Mouse (Mus musculus): Measurements from ENCODE around the gene Otud7b. TPM values are rescaled to one million over a fixed set of nuclear protein-coding genes. Genes with fewer than 3 reads are reported as not detected.

Gene Otud7b
- total RNA-seq, 2 experiments from 2014 or later: 31.9 to 33.6 TPM

- DNase-seq (ENCODE audit: extremely low spot score in 1 of 2, low spot score in 1 of 2): no peak
These were observed 21.4 kb upstream of the Otud7b start for GRCm38 (mm10) chr3:96082714-96083508.

- no peak for DNase-seq (ENCODE audit: extremely low spot score in 1 of 2, low spot score in 1 of 2)
These were observed 20.1 kb upstream of the Otud7b start for GRCm38 (mm10) chr3:96084146-96084755.

DNA sequence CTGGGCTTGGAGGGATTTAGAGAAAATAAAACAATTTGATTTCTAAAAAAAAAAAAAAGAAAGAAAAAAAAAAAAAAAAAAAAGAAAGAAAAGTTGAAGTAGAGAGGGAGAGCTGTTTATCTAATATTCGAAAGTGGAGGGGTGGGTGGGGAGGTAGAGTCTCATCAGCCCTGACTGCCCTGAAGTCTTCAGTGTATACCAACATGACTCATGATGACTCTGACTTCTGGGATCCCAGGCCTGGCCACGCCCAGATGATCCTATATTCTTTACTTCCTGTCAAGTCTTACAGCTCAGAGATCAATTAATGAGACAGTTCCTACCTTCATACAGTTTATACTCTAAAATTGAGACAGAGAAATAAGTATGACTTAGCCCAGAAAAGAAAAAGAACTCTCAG is 17.1 kb upstream of the Otud7b start:
- no peak for DNase-seq (ENCODE audit: extremely low spot score in 1 of 2, low spot score in 1 of 2)

GRCm38 (mm10) chr3:96087801-96088200 is 16.5 kb upstream of the Otud7b start:
- no peak for DNase-seq (ENCODE audit: extremely low spot score in 1 of 2, low spot score in 1 of 2)

DNA sequence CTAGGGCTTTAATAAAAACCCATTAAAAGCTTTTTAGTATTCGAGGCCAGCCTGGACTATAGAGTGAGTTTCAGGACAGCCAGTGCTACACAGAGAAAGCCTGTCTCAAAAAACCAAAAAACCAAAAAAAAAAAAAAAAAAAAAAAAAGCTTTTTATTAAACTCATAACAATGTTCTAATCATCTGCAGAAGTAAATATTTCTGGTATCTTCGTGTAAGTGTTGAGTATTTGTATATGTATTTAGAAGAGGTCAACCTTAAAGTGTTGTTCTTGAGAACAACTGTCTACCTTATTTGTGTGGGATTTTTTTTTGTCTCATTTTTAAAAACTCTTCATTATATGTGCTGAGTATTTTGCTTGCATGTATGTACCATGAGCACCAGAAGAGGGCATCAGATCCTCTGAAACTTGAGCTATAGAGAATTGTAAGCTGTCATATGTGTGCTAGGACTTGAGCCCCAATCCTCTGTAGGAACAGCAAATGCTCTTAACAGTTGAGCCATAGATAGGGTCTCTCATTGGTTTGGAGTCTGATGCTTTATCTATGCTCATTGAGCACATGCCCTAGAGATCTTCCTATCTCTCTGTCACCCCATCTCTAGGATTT is 14.3 kb upstream of the Otud7b start:
- no peak for DNase-seq (ENCODE audit: extremely low spot score in 1 of 2, low spot score in 1 of 2)

DNA sequence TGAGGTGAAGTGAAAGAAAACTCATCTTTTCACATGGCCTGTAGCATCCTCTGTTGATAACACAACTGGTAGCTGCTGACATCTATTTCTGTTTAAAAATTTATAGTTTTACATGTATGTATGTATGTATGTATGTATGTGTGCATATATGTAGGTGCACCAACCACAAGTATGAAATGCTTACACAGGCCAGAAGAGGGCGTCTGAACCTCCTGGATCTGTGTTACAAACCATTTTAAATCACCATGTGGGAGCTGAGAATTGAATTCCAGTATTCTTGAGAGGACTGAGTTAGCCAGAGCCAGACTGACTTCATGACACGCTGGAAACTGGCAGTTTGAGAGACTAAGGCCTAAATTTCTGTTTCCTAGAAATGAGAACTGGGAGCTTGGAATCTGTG is 13.2 kb upstream of the Otud7b start:
- DNase-seq (ENCODE audit: extremely low spot score in 1 of 2, low spot score in 1 of 2): no peak

GRCm38 (mm10) chr3:96091966-96092365 is 12.4 kb upstream of the Otud7b start:
- no peak for DNase-seq (ENCODE audit: extremely low spot score in 1 of 2, low spot score in 1 of 2)

DNA sequence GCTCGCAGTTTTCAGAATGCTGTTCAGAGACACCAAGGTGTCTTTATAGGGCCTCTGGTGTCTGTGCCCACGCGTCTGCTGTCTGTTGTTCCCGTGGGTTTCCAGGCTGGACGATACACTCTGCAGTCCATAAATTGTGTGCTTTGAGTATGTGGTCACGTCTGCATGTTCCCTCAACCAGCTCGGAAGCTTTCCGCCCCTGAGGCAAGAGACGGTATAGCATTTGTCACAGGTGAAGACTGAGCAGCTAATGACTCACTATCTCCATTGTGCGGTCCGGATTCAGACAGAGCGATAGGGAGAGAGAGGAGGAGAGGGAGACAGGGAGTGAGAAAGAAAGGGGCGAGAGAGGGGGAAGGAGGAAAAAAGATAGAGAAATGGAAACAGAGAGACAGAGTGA is 10.8 kb upstream of the Otud7b start:
- DNase-seq (ENCODE audit: extremely low spot score in 1 of 2, low spot score in 1 of 2): no peak

- no peak for DNase-seq (ENCODE audit: extremely low spot score in 1 of 2, low spot score in 1 of 2)
These were observed 10.1 kb upstream of the Otud7b start for GRCm38 (mm10) chr3:96094203-96094602.

DNA sequence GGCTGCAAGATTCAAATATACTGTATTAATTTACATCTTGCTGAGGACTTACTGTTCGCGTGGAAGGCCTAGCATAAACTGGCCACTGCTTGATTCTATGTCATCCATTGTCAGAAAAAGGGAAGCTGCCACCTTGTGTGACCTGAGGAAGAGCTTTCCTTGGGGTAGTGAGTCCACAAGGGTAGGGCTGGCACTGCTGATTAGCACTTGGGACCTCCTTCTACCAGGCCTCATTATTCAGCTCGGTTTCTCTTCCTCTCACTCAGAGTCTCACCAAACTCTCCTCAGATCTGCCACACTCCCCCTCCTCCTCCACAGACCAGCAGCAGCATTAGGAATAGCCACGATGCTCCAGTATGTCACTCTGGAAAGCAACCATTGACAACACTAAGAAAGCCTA is 6.2 kb upstream of the Otud7b start:
- no peak for DNase-seq (ENCODE audit: extremely low spot score in 1 of 2, low spot score in 1 of 2)

DNA sequence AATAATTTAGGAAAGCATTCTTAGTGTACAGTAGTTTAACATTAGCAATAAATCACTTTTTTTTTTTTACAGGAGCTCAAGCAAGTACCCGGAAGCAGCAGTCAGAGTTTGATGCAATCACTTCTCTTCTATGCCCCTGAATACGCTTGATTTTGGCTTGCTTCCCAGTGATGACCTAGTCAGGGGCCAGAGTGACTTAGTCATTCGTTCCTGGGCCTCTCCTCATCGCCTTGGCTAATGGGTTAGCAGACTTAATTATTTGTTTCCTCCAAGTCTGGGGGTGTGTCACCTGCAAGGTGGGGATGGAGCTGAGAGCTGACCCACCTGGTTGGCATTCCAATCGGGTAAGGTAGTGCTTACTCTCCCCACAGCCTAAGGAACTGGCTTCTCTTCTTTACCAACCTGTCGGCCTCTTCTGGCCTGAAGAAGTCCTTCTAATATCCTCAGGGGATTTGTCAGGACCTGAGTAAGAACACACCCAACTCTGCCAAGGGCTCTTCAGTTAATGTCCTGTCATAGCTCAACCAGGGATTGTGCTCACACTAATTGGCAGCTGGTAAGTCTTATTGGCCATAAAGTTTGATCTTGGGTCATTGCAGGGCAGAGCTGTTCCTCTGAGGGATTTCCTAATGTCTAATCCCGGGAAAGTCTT is 5.6 kb upstream of the Otud7b start:
- DNase-seq (ENCODE audit: extremely low spot score in 1 of 2, low spot score in 1 of 2): no peak

DNA sequence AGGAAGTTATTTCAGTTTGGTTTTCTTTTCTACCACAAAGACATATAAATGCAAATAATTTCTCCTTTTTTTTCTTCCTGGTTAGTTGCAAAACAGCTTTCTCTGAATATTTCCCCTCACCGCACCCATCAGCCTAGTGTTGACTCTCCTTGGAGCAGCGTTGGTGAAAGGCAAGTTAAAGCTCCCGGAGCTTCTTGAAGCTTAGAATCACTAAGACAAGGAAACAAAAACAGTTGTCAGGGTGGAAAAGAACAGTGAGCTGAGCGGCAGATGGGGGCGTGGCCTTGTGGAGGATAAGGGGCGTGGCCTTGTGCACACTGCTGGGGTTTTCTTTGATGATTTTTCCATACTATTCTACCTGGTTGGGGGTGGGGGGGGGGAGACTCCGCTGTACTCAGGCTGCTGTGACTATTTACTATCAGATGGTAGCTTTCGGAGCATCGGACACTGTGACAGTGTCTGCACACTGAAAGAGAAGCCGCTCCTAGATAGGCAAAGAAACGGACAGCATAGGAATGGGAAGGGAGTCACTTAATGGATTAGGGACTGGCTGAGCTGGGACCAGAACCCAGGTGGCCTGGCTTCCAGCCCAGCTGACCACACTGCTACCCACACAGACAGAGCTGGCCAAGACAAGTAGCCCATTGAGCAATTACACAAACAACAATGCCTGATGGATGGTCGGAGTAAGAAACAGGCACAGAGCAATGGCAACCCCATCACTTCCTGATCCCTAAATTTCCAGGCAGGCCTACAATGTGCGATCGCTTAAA is 2.0 kb upstream of the Otud7b start:
- DNase-seq (ENCODE audit: extremely low spot score in 1 of 2, low spot score in 1 of 2): peak in 1 of 2 experiments; percentile 22

- no peak for DNase-seq (ENCODE audit: extremely low spot score in 1 of 2, low spot score in 1 of 2)
These were observed 446 bp upstream of the Otud7b start for GRCm38 (mm10) chr3:96103901-96104260.

DNA sequence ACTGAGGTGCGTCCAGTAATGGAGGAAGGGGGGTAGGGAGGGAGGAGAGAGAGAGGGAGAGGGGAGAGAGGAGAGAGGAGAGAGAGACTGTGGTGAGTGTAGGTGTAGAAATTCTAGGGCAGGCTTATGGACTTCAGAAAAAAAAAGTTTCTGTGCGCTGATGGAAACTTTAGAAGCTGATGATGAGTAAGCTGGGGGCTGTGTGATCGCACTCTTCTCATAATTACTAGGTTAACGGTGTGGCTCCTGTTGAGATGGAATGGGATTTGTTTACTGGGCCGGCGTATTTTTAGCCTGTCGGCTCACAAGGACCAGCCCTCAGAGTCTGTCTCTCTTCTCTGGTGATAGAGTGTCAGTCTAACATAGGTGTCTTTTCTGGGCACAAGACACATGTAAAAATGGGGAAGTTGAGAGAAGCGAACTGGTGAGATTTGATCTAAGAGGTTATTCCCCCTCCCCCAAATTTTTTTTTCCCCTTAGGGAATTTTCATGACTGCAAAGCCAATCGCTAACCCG is 963 bp downstream of the Otud7b start:
- no peak for DNase-seq (ENCODE audit: extremely low spot score in 1 of 2, low spot score in 1 of 2)

DNA sequence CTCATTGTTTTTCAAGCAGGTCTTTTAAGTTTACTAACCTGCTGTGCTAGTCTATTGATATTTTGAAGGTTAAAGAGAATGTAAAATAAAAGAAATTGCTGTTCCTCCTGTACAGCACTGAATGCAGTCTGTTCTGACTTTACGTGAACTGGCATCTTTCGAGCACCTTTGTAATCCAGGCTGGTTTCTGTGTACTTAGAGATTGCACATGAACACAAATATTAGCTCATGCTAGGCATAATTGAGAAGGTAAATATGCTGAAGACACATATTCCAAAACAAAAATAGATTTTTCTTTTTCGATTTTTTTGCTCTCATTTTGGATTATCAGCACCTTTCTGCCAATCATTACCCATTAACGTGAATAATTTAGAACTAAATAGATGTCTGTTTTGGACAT is 1.8 kb downstream of the Otud7b start:
- no peak for DNase-seq (ENCODE audit: extremely low spot score in 1 of 2, low spot score in 1 of 2)

GRCm38 (mm10) chr3:96108315-96108714 is 4.0 kb downstream of the Otud7b start:
- no peak for DNase-seq (ENCODE audit: extremely low spot score in 1 of 2, low spot score in 1 of 2)

GRCm38 (mm10) chr3:96113251-96113650 is 8.9 kb downstream of the Otud7b start:
- DNase-seq (ENCODE audit: extremely low spot score in 1 of 2, low spot score in 1 of 2): no peak

DNA sequence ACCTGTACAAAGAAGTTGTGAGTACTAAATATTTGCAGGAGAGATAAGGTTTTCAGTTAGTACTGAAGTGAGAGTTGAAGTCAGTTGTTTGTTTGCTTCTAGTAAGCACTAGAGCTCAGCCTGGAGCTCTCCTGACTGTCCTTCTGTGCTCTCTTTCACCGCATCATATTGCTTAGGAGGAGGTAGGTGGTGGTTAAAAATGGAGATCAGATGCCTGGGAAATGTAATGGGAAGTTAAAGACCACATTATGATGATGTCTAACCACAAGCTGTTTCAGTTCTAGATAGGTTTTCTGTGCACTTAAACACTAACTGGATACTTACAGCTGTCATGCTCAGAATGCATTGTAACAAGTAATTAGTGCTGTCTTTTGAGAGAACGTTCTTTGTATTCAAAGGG is 13.8 kb downstream of the Otud7b start:
- no peak for DNase-seq (ENCODE audit: extremely low spot score in 1 of 2, low spot score in 1 of 2)

- no peak for DNase-seq (ENCODE audit: extremely low spot score in 1 of 2, low spot score in 1 of 2)
These were observed 14.4 kb downstream of the Otud7b start for GRCm38 (mm10) chr3:96118702-96119101.

DNA sequence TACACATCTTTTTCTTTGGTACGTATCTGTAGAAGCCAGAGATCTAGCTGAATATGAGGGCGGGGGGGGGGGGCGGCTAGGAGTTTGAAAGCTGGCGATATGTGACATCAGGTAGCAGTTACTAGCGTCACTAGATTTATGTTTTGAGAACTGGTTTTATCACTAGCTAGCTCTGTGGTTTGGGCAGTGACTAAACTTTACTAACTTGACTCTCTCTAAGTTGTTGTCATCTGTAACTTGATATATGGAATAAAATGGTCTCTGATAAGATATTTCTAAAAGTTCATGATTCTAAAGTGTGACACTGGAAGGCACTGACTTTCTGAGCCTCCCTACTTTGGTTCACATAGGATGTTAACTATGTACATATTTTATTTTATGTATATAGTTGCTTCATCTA is 19.9 kb downstream of the Otud7b start:
- DNase-seq (ENCODE audit: extremely low spot score in 1 of 2, low spot score in 1 of 2): no peak

All from layer of hippocampus, postnatal 25 days (tissue).